Mouse (Mus musculus) midbrain, postnatal 0 days (tissue): ENCODE data around the gene Fkbpl. TPM values are rescaled to one million over a fixed set of nuclear protein-coding genes. Genes with fewer than 3 reads are reported as not detected.

ENCODE experiments used
- ATAC-seq: fragments of 200-750 bp; cut with Nextera tagmentation; 2 replicates; pipeline ENCODE4 v1.8.0; 2017; ENCODE audit warnings: moderate number of reproducible peaks, mild to moderate bottlenecking, moderate TSS enrichment, moderate library complexity; ENCODE audit not compliant: low FRiP score
- DNase-seq: peaks from one replicate; pipeline ENCODE4 v3.0.0-alpha.2; 2015; ENCODE audit warnings: low spot score
- H3K27ac ChIP-seq: fragments of 300-500 bp; sonication (generic); 2 replicates; pipeline ENCODE4 v1.5.1; 2014; ENCODE audit warnings: low read depth, mild to moderate bottlenecking, low read length, mixed read lengths
- H3K27me3 ChIP-seq: fragments of 300-500 bp; sonication (generic); 2 replicates; pipeline ENCODE4 v1.6.1; 2014; ENCODE audit warnings: low read length, control low read depth, mixed read lengths; ENCODE audit not compliant: insufficient read depth
- H3K36me3 ChIP-seq: fragments of 300-500 bp; sonication (generic); 2 replicates; pipeline ENCODE4 v1.6.1; 2014; ENCODE audit warnings: low read length, control low read depth, mixed read lengths; ENCODE audit not compliant: insufficient read depth
- H3K4me1 ChIP-seq: fragments of 300-500 bp; sonication (generic); 2 replicates; pipeline ENCODE4 v1.6.1; 2014; ENCODE audit warnings: mild to moderate bottlenecking, control low read depth, antibody characterized with exemption, low read length, mixed read lengths; ENCODE audit not compliant: insufficient read depth
- H3K4me2 ChIP-seq: fragments of 300-500 bp; sonication (generic); 2 replicates; pipeline ENCODE4 v1.6.1; 2014; ENCODE audit warnings: low read depth, mild to moderate bottlenecking, low read length, mixed read lengths; ENCODE audit not compliant: poor library complexity, severe bottlenecking
- H3K4me3 ChIP-seq: fragments of 300-500 bp; sonication (generic); 2 replicates; pipeline ENCODE4 v1.5.1; 2014; ENCODE audit warnings: low read depth, mild to moderate bottlenecking, low read length, moderate library complexity
- H3K9ac ChIP-seq: fragments of 300-500 bp; sonication (generic); replicated peaks from 2 replicates; pipeline ENCODE4 v1.6.1; 2014; ENCODE audit warnings: mild to moderate bottlenecking, low read length, moderate library complexity, mixed read lengths; ENCODE audit not compliant: poor library complexity, severe bottlenecking
- H3K9me3 ChIP-seq: fragments of 300-500 bp; sonication (generic); 2 replicates; pipeline ENCODE4 v1.6.1; 2016; ENCODE audit warnings: low read length, control low read depth
- CTCF ChIP-seq: IDR thresholded peaks from 2 replicates; pipeline ENCODE4 v1.5.1; 2016; ENCODE audit warnings: antibody characterized with exemption, mild to moderate bottlenecking
- WGBS: fragments of 180-500 bp; shearing (Covaris S2); extraction: QIAGEN DNeasy Blood & Tissue Kit; methylation state at CpG from one replicate; pipeline ENCODE4 v1.1.7; 2014; 5-methylcytosine and 5-hydroxymethylcytosine counted together
- polyA plus RNA-seq: library from polyadenylated mRNA; unstranded; fragments of >200 nt; fragmentation: Nextera tagmentation; extraction: Ambion mirVana; gene quantifications from 2 replicates; pipeline ENCODE4 v1.2.1, GENCODE M21; 2015
- total RNA-seq: library from RNA; depleted of rRNA; stranded (reverse); fragments of >200 nt; gene quantifications from 2 replicates; pipeline ENCODE4 v1.2.3, GENCODE M21; 2014

The Fkbpl gene
- total and polyA plus RNA-seq, 2 experiments from 2014 or later = 6.2 to 10.7 TPM

GRCm38 (mm10) chr17:34674524-34675204, 30.1 kb downstream of the Fkbpl start:
- Histone ChIP-seq H3K9me3 (no peaks in the 10 kb centered on the region), H3K27ac (no peak overlapping the region), H3K36me3 (no peaks in the 10 kb centered on the region), H3K4me3 (no peak overlapping the region), H3K27me3 (peaks cover 43% of the 10 kb centered on the region), H3K9ac (no peak overlapping the region), H3K4me2 (no peak overlapping the region), H3K4me1 (peaks cover 4% of the 10 kb centered on the region; the same call in 1 of the 2 replicates)
- no peak for DNase-seq
- no peak for ATAC-seq
- WGBS = 62% methylated on average over 11 of the region's 11 CpGs
- TF ChIP-seq CTCF = no peak

- no peak overlapping the region for H3K4me2 ChIP-seq
- ATAC-seq = no peak
- H3K36me3 ChIP-seq = no peaks in the 10 kb centered on the region
- H3K27ac ChIP-seq = no peak overlapping the region
- peaks cover 4% of the 10 kb centered on the region; the same call in 1 of the 2 replicates for H3K4me1 ChIP-seq
- no peak overlapping the region for H3K4me3 ChIP-seq
- H3K27me3 ChIP-seq = peaks cover 36% of the 10 kb centered on the region
- no peaks in the 10 kb centered on the region for H3K9me3 ChIP-seq
- H3K9ac ChIP-seq = no peak overlapping the region
- 74% methylated on average over 13 of the region's 13 CpGs for WGBS
- no peak for DNase-seq
- no peak for TF ChIP-seq CTCF
These were observed 30.9 kb downstream of the Fkbpl start for GRCm38 (mm10) chr17:34675205-34676092.

GRCm38 (mm10) chr17:34676093-34676460, 31.5 kb downstream of the Fkbpl start:
- Histone ChIP-seq H3K27ac (no peak overlapping the region), H3K4me2 (no peak overlapping the region), H3K4me3 (no peak overlapping the region), H3K27me3 (peaks cover 30% of the 10 kb centered on the region), H3K9ac (no peak overlapping the region), H3K36me3 (no peaks in the 10 kb centered on the region), H3K4me1 (peaks cover 4% of the 10 kb centered on the region; the same call in 1 of the 2 replicates), H3K9me3 (no peaks in the 10 kb centered on the region)
- DNase-seq (no peak), ATAC-seq (no peak)
- whole genome bisulfite sequencing = 79% methylated on average over 6 of the region's 6 CpGs
- TF ChIP-seq CTCF = no peak

- Histone ChIP-seq H3K36me3 (no peaks in the 10 kb centered on the region), H3K4me3 (no peak overlapping the region), H3K9me3 (no peaks in the 10 kb centered on the region), H3K27ac (no peak overlapping the region), H3K4me2 (no peak overlapping the region), H3K27me3 (peaks cover 24% of the 10 kb centered on the region), H3K4me1 (peaks cover 3% of the 10 kb centered on the region; the same call in 1 of the 2 replicates), H3K9ac (no peak overlapping the region)
- WGBS = 82% methylated on average over 12 of the region's 12 CpGs
- ATAC-seq = no peak
- no peak for DNase-seq
- TF ChIP-seq CTCF = no peak
These were observed 32.1 kb downstream of the Fkbpl start for GRCm38 (mm10) chr17:34676671-34677070.

- Histone ChIP-seq H3K27ac (no peak overlapping the region), H3K4me2 (no peak overlapping the region), H3K9me3 (no peaks in the 10 kb centered on the region), H3K4me3 (no peak overlapping the region), H3K9ac (no peak overlapping the region), H3K27me3 (no peaks in the 10 kb centered on the region; the same call in 1 of the 2 replicates), H3K4me1 (no peaks in the 10 kb centered on the region), H3K36me3 (no peaks in the 10 kb centered on the region)
- WGBS = 78% methylated on average over 26 of the region's 26 CpGs
- DNase-seq (no peak), ATAC-seq (no peak)
- no peak for TF ChIP-seq CTCF
These were observed 35.6 kb downstream of the Fkbpl start for GRCm38 (mm10) chr17:34680191-34680590.

GRCm38 (mm10) chr17:34680621-34681020, 36.1 kb downstream of the Fkbpl start:
- Histone ChIP-seq H3K9me3 (no peaks in the 10 kb centered on the region), H3K4me1 (no peaks in the 10 kb centered on the region), H3K27me3 (no peaks in the 10 kb centered on the region; the same call in 1 of the 2 replicates), H3K36me3 (no peaks in the 10 kb centered on the region), H3K4me2 (no peak overlapping the region), H3K27ac (no peak overlapping the region), H3K9ac (no peak overlapping the region), H3K4me3 (no peak overlapping the region)
- DNase-seq (no peak), ATAC-seq (no peak)
- no peak for TF ChIP-seq CTCF
- 77% methylated on average over 4 of the region's 4 CpGs for WGBS
